Mouse (Mus musculus): ENCODE measurements around the gene Nckap1. TPM values are rescaled to one million over a fixed set of nuclear protein-coding genes. Genes with fewer than 3 reads are reported as not detected.
"Not testable (repeated sequence)": the region's sequence is repeated elsewhere in the genome, so short reads cannot be mapped to it uniquely, and the experiment has no call there.

Nckap1 gene
- polyA plus RNA-seq, 1 experiment from 2014 or later = 14.7 TPM

- no peak for DNase-seq
- H3K27me3 ChIP-seq = no peaks in the 10 kb centered on the region
- 68% methylated on average over 5 of the region's 5 CpGs for WGBS (ENCODE audit: insufficient replicate concordance)
- no peaks in the 10 kb centered on the region for H3K9me3 ChIP-seq (replicated peaks)
- no peak overlapping the region for H3K9ac ChIP-seq
- H3K4me3 ChIP-seq (replicated peaks) = no peak overlapping the region
- ATAC-seq (ENCODE audit: low read depth) = no peak
- H3K4me1 ChIP-seq (replicated peaks) = 0 out of 2 replicates have a peak, but pooled peaks cover 9% of the 10 kb centered on the region
- H3K36me3 ChIP-seq = 0 out of 2 replicates have a peak, but pooled peaks cover 2% of the 10 kb centered on the region
- no peak overlapping the region for H3K4me2 ChIP-seq
- no peak overlapping the region for H3K27ac ChIP-seq
Observed at GRCm38 (mm10) chr2:80559655-80560054, 21.5 kb downstream of the Nckap1 start.

DNA sequence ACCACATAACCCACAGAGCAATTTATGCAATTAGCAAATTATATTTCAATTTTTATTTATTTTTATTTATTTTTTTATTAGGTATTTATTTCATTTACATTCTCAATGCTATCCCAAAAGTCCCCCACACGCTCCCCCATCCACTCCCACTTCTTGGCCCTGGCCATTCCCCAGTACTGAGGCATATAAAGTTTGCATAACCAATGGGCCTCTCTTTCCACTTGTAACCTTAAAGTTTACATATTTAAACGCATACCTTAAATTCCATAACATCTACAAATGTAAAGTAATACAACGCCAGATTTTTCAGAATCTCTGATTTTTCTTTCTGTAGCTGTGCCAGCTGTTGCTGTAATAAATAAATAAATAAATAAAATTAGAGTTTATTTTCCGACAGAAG lies 26.7 kb downstream of the Nckap1 start:
- Histone ChIP-seq H3K4me3 (replicated peaks) (no peak overlapping the region), H3K9me3 (replicated peaks) (no peaks in the 10 kb centered on the region), H3K36me3 (peaks cover 35% of the 10 kb centered on the region), H3K27me3 (no peaks in the 10 kb centered on the region), H3K27ac (no peak overlapping the region), H3K4me2 (no peak overlapping the region), H3K9ac (no peak overlapping the region), H3K4me1 (replicated peaks) (no peaks in the 10 kb centered on the region)
- ATAC-seq (ENCODE audit: low read depth) (no peak), DNase-seq (no peak)
- WGBS (ENCODE audit: insufficient replicate concordance) = 76% methylated on average over 4 of the region's 4 CpGs

GRCm38 (mm10) chr2:80549704-80550103 lies 31.5 kb downstream of the Nckap1 start:
- H3K27ac ChIP-seq = no peak overlapping the region
- H3K9ac ChIP-seq = no peak overlapping the region
- no peaks in the 10 kb centered on the region for H3K27me3 ChIP-seq
- no peak for DNase-seq
- H3K9me3 ChIP-seq (replicated peaks) = no peaks in the 10 kb centered on the region
- H3K4me2 ChIP-seq = no peak overlapping the region
- H3K4me3 ChIP-seq (replicated peaks) = no peak overlapping the region
- 86% methylated on average over 4 of the region's 4 CpGs for WGBS (ENCODE audit: insufficient replicate concordance)
- peaks cover 50% of the 10 kb centered on the region for H3K36me3 ChIP-seq
- H3K4me1 ChIP-seq (replicated peaks) = no peaks in the 10 kb centered on the region
- no peak for ATAC-seq (ENCODE audit: low read depth)

DNA sequence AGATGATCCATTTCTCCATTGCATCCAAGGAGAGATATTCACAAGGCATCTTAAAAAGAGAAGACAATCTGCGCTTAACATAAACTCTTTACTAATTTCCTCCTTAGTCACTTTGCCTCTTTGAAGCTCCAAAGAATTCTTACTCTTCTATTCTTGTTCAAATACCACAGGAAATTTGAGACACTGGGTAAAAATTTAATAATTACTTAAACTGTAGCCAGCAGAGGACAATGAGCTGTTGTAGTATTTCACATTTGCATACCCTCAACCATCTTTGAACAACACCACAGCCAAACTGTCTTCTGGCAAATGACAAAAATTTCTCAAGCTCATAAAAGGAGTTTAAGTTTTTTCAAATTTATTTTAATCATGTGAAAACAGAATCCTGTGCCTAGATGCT lies 33.3 kb downstream of the Nckap1 start:
- ATAC-seq (ENCODE audit: low read depth) = no peak
- Histone ChIP-seq H3K4me3 (replicated peaks) (no peak overlapping the region), H3K27me3 (no peaks in the 10 kb centered on the region), H3K4me1 (replicated peaks) (no peaks in the 10 kb centered on the region), H3K4me2 (no peak overlapping the region), H3K27ac (no peak overlapping the region), H3K9me3 (replicated peaks) (no peaks in the 10 kb centered on the region), H3K9ac (no peak overlapping the region), H3K36me3 (peaks cover 55% of the 10 kb centered on the region)
- WGBS (ENCODE audit: insufficient replicate concordance) = 87% methylated on average over 1 of the region's 1 CpGs
- DNase-seq = no peak

DNA sequence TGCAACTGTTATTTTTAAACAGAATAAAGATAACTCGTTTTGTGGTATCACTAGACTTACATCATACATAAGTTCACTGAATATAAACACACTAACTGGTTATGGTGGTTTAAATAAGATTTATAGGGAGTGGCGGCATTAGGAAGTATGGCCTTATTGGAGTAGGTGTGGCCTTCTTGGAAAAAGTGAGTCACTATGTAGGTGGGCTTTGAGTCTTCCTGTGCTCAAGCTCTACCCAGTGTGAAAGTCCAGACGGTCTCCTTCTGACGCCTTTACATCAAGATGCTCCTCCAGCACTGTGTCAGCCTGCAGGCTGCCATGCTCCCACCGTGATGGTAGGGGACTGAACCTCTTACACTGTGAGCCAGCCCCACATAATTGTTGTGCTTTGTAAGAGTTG lies 38.4 kb downstream of the Nckap1 start:
- ATAC-seq (ENCODE audit: low read depth) (no peak; the same call in 1 of the 2 replicates), DNase-seq (no peak)
- peaks cover 36% of the 10 kb centered on the region for H3K36me3 ChIP-seq
- WGBS (ENCODE audit: insufficient replicate concordance) = 77% methylated on average over 5 of the region's 5 CpGs
- no peaks in the 10 kb centered on the region for H3K27me3 ChIP-seq
- no peak overlapping the region for H3K4me2 ChIP-seq
- H3K4me1 ChIP-seq (replicated peaks) = no peaks in the 10 kb centered on the region
- no peak overlapping the region for H3K27ac ChIP-seq
- H3K4me3 ChIP-seq (replicated peaks) = no peak overlapping the region
- no peaks in the 10 kb centered on the region for H3K9me3 ChIP-seq (replicated peaks)
- no peak overlapping the region for H3K9ac ChIP-seq

DNA sequence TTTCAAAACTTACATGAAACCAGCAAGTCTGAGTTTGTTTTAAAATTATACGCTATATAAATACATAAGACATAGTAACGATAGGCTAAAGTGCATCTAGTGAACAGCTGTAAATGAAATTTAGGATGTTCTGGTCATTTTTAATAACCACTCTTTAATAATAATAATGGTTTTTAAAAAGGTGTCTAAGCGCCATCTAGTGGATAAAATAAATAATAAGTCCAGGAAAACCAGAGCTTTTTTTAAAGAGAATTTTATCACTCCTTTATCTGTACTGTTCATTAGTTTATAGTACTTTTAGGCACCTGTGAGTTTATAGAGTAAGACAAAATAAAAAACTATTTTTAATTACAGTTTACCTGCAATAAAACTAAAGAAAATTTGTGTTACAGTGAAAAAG lies 44.0 kb downstream of the Nckap1 start:
- peaks cover 27% of the 10 kb centered on the region for H3K36me3 ChIP-seq

DNA sequence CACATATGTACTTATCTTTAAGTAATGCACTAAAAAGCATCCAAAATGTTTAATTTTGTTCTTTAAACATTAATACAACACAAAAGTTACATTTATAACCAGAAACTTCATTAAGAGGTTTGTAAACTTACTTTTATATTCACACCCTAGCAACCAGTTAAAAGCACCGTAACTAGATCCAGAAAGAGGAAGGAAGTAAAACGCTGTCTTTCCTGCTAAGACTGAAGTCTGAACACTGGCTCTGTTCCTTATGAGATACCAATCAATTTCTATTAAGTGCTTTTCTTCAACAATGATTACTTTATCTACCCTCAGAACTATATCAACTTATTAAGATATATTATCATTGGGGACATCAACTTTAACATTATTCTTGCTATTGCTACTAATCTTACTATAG lies 44.6 kb downstream of the Nckap1 start:
- peaks cover 29% of the 10 kb centered on the region for H3K36me3 ChIP-seq
- 50% methylated on average over 2 of the region's 2 CpGs for WGBS (ENCODE audit: insufficient replicate concordance)

More for the DNA sequence above, 44.0 kb downstream of the Nckap1 start:
- no peak overlapping the region for H3K27ac ChIP-seq
- no peaks in the 10 kb centered on the region for H3K27me3 ChIP-seq
- 54% methylated on average over 3 of the region's 3 CpGs for WGBS (ENCODE audit: insufficient replicate concordance)
- H3K4me2 ChIP-seq = no peak overlapping the region
- H3K4me1 ChIP-seq (replicated peaks) = no peaks in the 10 kb centered on the region
- ATAC-seq (ENCODE audit: low read depth) (no peak), DNase-seq (no peak)
- no peak overlapping the region for H3K9ac ChIP-seq
- H3K4me3 ChIP-seq (replicated peaks) = no peak overlapping the region
- no peaks in the 10 kb centered on the region for H3K9me3 ChIP-seq (replicated peaks)

DNA sequence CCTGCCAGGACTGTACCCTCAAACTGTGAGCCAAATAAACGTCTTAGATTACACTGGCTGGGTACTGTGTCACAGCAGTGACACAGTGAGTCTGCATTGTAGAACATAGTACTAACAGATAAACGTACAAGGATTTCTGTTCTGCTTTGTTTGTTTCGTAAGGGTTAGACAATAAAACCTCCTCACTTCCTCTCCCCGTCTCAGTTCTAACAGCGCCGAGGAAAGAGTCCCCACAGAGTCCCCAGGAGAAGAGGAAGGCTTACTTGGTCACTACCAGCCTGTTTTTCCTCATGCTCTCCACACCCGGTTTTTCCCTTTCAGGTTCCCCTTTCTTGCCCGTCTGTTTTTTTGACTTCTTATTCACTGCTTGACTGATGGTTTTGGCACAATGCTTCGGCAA lies 56.9 kb downstream of the Nckap1 start:
- no peaks in the 10 kb centered on the region for H3K9me3 ChIP-seq (replicated peaks)
- no peaks in the 10 kb centered on the region for H3K27me3 ChIP-seq
- H3K4me2 ChIP-seq = no peak overlapping the region
- no peak overlapping the region for H3K27ac ChIP-seq
- H3K4me1 ChIP-seq (replicated peaks) = no peaks in the 10 kb centered on the region
- ATAC-seq (ENCODE audit: low read depth) (peak; percentile 29; the same call in 1 of the 2 replicates), DNase-seq (no peak)
- H3K36me3 ChIP-seq = peaks cover 57% of the 10 kb centered on the region
- no peak overlapping the region for H3K4me3 ChIP-seq (replicated peaks)
- H3K9ac ChIP-seq = no peak overlapping the region
- 57% methylated on average over 9 of the region's 9 CpGs for WGBS (ENCODE audit: insufficient replicate concordance)

More for the DNA sequence above, 44.6 kb downstream of the Nckap1 start:
- DNase-seq = no peak
- ATAC-seq (ENCODE audit: low read depth) = no peak
- H3K27ac ChIP-seq = no peak overlapping the region
- no peaks in the 10 kb centered on the region for H3K27me3 ChIP-seq
- no peak overlapping the region for H3K4me3 ChIP-seq (replicated peaks)
- H3K9me3 ChIP-seq (replicated peaks) = no peaks in the 10 kb centered on the region
- H3K9ac ChIP-seq = no peak overlapping the region
- H3K4me2 ChIP-seq = no peak overlapping the region
- no peaks in the 10 kb centered on the region for H3K4me1 ChIP-seq (replicated peaks)

DNA sequence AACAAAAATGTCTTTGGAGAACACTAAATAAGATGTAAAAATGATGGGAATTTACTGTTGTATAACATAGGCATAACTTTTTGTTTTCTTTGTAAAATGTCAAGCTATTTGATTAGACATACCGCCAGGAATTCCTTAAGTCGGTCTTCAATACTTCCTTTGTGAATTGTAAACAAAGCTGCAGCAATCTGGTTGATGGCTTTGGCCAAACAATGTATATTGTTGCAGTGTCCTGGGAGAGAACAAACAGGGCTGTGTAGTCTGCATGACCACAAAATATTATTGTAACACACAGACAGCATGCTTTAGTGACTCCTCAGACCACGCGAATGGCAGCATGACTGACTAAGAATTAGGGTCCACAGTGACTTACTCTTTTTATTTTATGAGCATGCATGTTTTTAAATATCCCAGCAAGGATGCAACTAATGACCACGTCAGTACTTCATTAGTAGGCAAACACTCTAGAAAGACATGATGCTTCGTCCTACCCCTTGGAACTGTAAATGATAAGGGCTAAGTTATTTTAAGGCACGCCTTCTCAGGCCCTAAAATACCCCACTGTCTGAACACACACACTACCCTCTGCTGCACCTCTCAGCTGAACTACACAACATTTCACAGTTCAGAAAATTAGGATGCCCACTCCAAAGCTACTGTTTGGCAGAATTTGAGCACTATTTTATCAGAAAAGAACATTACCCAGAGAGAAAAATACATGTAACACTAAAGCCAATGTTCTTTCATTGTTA lies 75.0 kb downstream of the Nckap1 start:
- H3K36me3 ChIP-seq = peaks cover 48% of the 10 kb centered on the region
- H3K9ac ChIP-seq = no peak overlapping the region
- ATAC-seq (ENCODE audit: low read depth) = no peak
- 75% methylated on average over 7 of the region's 7 CpGs for WGBS (ENCODE audit: insufficient replicate concordance)
- no peaks in the 10 kb centered on the region for H3K27me3 ChIP-seq
- no peak overlapping the region for H3K27ac ChIP-seq
- H3K9me3 ChIP-seq (replicated peaks) = no peaks in the 10 kb centered on the region
- H3K4me2 ChIP-seq = no peak overlapping the region
- DNase-seq = no peak
- no peaks in the 10 kb centered on the region for H3K4me1 ChIP-seq (replicated peaks)
- H3K4me3 ChIP-seq (replicated peaks) = no peak overlapping the region

GRCm38 (mm10) chr2:80502132-80502531 lies 79.0 kb downstream of the Nckap1 start:
- Histone ChIP-seq H3K4me1 (replicated peaks) (no peaks in the 10 kb centered on the region), H3K36me3 (peaks cover 38% of the 10 kb centered on the region), H3K27me3 (no peaks in the 10 kb centered on the region), H3K9ac (no peak overlapping the region), H3K9me3 (replicated peaks) (no peaks in the 10 kb centered on the region), H3K4me3 (replicated peaks) (no peak overlapping the region), H3K4me2 (no peak overlapping the region), H3K27ac (no peak overlapping the region)
- ATAC-seq (ENCODE audit: low read depth) = no peak
- WGBS (ENCODE audit: insufficient replicate concordance) = 79% methylated on average over 4 of the region's 4 CpGs
- DNase-seq = no peak

DNA sequence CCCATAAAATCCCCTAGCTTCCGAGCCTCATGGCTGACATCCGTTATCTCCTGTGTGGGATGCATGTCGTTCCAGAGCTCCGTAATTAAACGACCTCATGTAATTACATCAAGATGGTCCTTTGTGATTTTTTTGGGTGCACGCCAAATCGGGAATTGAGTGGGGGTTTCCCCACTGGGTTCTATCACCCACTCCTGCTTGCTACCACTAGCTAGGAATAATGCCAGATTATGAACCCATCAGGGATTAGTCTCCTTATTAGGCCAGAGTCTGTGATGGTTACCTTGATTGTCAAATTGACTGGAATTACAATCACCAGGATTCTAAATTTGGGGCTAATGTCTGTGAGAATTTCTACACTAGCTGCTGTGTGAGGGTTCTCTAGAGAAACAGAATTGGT lies 85.9 kb downstream of the Nckap1 start:
- not testable (repeated sequence) for ATAC-seq (ENCODE audit: low read depth); H3K9me3 ChIP-seq (replicated peaks); H3K36me3 ChIP-seq; H3K27ac ChIP-seq; H3K4me1 ChIP-seq (replicated peaks); H3K4me2 ChIP-seq; H3K27me3 ChIP-seq; DNase-seq; H3K9ac ChIP-seq; H3K4me3 ChIP-seq (replicated peaks)
- WGBS (ENCODE audit: insufficient replicate concordance) = 74% methylated on average over 7 of the region's 7 CpGs

GRCm38 (mm10) chr2:80486851-80487250 lies 94.3 kb downstream of the Nckap1 start:
- 66% methylated on average over 5 of the region's 5 CpGs for WGBS (ENCODE audit: insufficient replicate concordance)
- no peak for ATAC-seq (ENCODE audit: low read depth)
- H3K4me1 ChIP-seq (replicated peaks) = no peaks in the 10 kb centered on the region
- no peaks in the 10 kb centered on the region for H3K9me3 ChIP-seq (replicated peaks)
- H3K27me3 ChIP-seq = no peaks in the 10 kb centered on the region
- DNase-seq = no peak
- no peaks in the 10 kb centered on the region for H3K36me3 ChIP-seq
- H3K9ac ChIP-seq = no peak overlapping the region
- no peak overlapping the region for H3K4me3 ChIP-seq (replicated peaks)
- H3K27ac ChIP-seq = no peak overlapping the region
- H3K4me2 ChIP-seq = no peak overlapping the region

Measured in liver, embryonic 13.5 days (tissue).